Mouse (Mus musculus): ENCODE results near the gene Sgsm3.

Sgsm3 gene

DNA sequence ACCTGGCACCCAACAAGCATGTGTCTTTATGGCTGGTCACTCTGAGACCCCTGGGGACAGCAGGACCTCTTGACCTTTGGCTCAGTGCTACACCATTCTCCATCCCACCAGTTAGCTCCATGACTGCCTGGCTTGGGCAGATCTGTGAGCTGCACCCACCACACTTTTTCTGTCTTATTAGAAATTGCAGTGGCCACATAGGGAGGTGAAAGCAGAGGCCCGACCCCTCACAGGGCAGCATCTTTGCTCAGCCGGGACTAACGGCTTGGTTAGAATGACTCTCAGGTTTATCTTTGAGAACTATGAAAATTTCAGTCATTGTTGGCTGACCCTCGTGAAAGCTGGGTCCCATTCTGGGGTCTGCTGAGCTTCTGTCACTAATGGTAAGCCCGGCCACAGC lies 49.3 kb downstream of the Sgsm3 start:
- in situ Hi-C loops (cut with MboI) = no loop called here

GRCm38 (mm10) chr15:81027378-81028173 lies 50.0 kb downstream of the Sgsm3 start:
- in situ Hi-C loops (cut with MboI) = no loop called here

DNA sequence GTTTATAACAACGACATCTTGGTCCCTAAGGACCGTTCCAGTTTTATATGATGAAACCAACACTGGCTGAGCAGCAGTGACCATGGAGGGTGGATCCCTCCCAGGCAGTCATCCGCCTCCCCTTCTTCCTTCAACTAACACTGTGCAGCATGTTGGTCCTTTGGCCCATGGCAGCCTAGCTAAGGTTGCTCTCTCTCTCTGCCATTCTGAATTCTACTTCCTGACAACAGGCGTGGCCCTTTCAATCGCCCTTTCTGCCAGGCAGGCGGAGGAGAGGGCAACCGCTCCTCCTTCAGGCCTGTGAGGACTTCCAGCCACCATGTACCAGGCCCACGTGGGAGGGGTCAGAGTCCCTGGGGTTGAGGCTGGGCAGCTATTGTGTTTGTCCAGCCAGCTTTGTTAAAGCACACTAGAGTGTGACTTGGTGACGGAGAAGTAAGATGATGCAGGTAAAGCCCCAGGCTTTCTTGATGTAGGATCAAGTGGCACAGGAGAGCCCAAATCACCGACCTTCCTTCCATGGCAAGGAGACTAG lies 53.4 kb downstream of the Sgsm3 start:
- in situ Hi-C loops (cut with MboI) = no loop called here

DNA sequence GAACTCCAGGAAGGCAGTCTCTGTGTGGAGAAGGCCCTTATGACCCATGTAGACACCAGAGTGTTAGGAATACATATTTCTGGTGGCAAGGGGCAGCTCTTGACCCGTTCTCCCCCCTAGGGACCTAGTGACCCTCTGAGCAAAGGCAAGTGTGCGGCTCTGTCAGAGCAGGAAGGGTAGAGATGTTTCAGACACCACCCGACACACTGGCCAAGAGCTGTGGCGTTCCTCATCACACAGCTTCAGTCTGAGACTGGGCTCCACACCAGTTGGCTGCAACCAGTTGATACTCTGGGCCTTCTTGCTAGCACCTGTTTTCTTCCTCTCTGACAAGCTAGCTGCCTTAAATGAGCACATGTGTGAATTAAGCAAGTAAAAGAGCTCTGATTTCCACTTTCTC lies 54.0 kb downstream of the Sgsm3 start:
- in situ Hi-C loops (cut with MboI) = no loop called here

- in situ Hi-C loops (cut with MboI) = no loop called here
Observed at GRCm38 (mm10) chr15:81032941-81033629, 55.5 kb downstream of the Sgsm3 start.

- in situ Hi-C loops (cut with MboI) = no loop called here
Observed at GRCm38 (mm10) chr15:81034119-81034518, 56.6 kb downstream of the Sgsm3 start.

GRCm38 (mm10) chr15:81035417-81036162 lies 58.0 kb downstream of the Sgsm3 start:
- in situ Hi-C loops (cut with MboI) = no loop called here

DNA sequence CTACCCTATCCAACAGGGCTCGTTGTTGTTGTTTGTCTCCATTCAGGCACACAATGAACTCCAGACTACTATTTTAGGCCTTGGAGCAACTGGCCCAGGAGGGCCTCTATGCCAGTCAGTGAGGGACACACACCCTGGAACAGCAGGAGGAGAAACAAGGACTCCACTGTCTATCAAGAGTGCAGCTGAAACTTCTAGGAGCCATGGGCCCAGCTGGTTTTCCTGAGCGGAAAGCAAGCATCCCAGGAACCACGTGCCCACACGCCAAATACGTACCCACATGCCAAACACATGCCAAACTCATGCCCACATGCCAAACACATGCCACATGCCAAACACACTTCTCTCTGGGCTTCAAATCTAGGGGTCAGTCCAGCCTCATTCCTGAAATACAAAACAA lies 60.9 kb downstream of the Sgsm3 start:
- in situ Hi-C loops (cut with MboI) = no loop called here

- in situ Hi-C loops (cut with MboI) = no loop called here
Observed at GRCm38 (mm10) chr15:81041767-81042166, 64.2 kb downstream of the Sgsm3 start.

GRCm38 (mm10) chr15:81042276-81042931 lies 64.8 kb downstream of the Sgsm3 start:
- in situ Hi-C loops (cut with MboI) = no loop called here

- in situ Hi-C loops (cut with MboI) = no loop called here
Observed at GRCm38 (mm10) chr15:81044446-81044845, 66.9 kb downstream of the Sgsm3 start.

- in situ Hi-C loops (cut with MboI) = no loop called here
Observed at GRCm38 (mm10) chr15:81045336-81045735, 67.8 kb downstream of the Sgsm3 start.

DNA sequence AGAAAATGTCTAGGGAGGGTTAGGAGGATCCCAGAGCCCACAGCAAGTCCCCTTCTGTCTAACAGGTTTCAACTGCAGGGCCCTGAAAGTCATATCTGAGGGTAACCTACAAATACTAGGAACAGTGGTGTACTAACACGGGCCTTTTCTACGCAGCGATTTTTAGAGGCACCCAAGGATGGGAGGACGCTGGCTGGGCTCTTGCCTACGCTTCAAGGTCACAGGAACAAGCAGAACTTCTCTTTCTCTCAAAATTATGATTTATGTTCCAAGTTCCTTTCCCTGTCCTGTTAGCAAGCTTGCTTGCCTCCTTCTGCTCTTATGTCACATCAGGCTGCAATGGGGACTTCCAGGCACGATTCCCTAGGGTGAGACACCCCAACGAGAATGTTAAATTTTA lies 68.5 kb downstream of the Sgsm3 start:
- in situ Hi-C loops (cut with MboI) = no loop called here

DNA sequence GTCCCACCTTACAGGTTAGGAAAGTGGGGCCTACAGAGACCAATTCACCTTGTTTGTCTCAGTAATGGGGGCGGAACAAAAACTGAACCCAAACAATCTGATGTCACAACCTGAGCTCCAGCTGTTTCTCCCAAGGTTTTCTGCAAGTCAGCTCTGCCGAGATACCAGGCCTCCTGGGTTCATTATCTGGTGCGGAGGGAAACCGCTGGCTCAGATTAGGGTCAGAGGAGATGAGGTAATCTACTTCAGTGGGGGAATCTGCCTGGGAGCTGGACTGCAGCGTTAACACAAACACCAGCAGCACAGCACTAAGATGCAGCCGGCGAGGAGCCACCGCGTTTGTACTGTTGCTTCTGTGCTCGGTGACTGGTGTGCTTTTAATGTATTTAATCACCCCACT lies 69.9 kb downstream of the Sgsm3 start:
- in situ Hi-C loops (cut with MboI) = no loop called here

GRCm38 (mm10) chr15:81049401-81050053 lies 72.0 kb downstream of the Sgsm3 start:
- in situ Hi-C loops (cut with MboI) = no loop called here

DNA sequence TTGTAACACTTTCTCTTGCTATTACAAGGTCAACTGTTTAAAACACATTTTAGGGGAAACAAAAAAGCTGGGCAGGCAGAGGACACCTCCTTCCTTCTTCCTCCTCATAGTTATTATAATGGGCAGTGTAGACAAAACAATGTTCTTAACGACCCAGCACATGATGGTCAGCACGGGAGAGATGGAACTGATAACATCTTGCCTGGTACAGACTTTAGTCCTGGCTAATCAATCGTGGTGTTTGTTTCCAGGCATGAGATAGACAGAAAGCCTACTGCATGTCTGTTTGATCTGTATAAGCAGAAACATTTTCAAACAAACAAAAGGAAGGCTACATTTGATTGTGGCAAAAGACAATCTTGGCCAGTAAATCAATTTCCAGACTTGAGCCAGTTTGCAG lies 72.9 kb downstream of the Sgsm3 start:
- in situ Hi-C loops (cut with MboI) = no loop called here

- in situ Hi-C loops (cut with MboI) = no loop called here
Observed at GRCm38 (mm10) chr15:81052491-81052890, 74.9 kb downstream of the Sgsm3 start.

- in situ Hi-C loops (cut with MboI) = no loop called here
Observed at GRCm38 (mm10) chr15:81055488-81055887, 77.9 kb downstream of the Sgsm3 start.

- in situ Hi-C loops (cut with MboI) = no loop called here
Observed at GRCm38 (mm10) chr15:81057736-81058135, 80.2 kb downstream of the Sgsm3 start.

DNA sequence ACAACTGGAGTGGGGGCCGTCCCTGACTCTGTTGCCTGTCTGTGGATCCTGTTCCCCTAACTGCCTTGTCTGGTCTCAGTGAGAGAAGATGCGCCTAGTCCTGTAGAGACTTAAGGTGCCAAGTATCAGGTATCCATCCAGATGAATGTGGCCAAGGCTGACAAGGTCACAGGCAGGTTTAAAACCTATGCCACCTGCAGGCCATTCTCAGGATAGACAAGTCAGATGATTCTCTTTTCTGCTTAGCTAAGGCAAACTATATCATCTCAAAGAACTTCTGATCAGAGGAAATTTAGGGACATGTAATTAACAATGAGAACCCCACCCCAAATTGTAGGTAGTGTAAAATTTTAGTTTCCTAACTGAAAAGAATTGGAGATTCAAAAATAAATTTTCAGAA lies 83.4 kb downstream of the Sgsm3 start:
- in situ Hi-C loops (cut with MboI) = loop anchor here (5.0 kb wide), 1 partner anchor 44 kb away; no protein-coding TSS in a partner anchor
